Mouse (Mus musculus) granulocyte monocyte progenitor cell, adult 5-6 weeks (primary cell): ENCODE results near the gene Mcoln2. TPM values are rescaled to one million over a fixed set of nuclear protein-coding genes. Genes with fewer than 3 reads are reported as not detected.
"Not testable (repeated sequence)": the region's sequence is repeated elsewhere in the genome, so short reads cannot be mapped to it uniquely, and the experiment has no call there.

ENCODE experiments used
- ATAC-seq: replicated peaks from 2 replicates; pipeline ENCODE4 v1.8.0; 2016; ENCODE audit warnings: mild to moderate bottlenecking, moderate TSS enrichment, inconsistent platforms; ENCODE audit not compliant: poor library complexity, severe bottlenecking
- total RNA-seq, 2 experiments: library from RNA; stranded (forward) in 1 of 2; stranded (reverse) in 1 of 2; fragments of 200-712, 200-1000 nt in 1 of 2; fragments of >200 nt in 1 of 2; fragmentation: Nextera tagmentation in 1 of 2; gene quantifications; 2 replicates each; pipeline ENCODE4 v1.2.3; 2014 to 2017

Gene Mcoln2
- total RNA-seq, 2 experiments from 2014 or later: 0.52 TPM; not detected in 1

- peak; percentile 56 for ATAC-seq
Observed at GRCm38 (mm10) chr3:146180986-146181385, 31.4 kb downstream of the Mcoln2 start.

GRCm38 (mm10) chr3:146184992-146185657, 35.5 kb downstream of the Mcoln2 start:
- peak; percentile 87 for ATAC-seq

GRCm38 (mm10) chr3:146186033-146186432, 36.4 kb downstream of the Mcoln2 start:
- no peak for ATAC-seq

- ATAC-seq: peak; percentile 34; the same call in 1 of the 2 replicates
Observed at GRCm38 (mm10) chr3:146189933-146190332, 40.3 kb downstream of the Mcoln2 start.

- no peak for ATAC-seq
Observed at GRCm38 (mm10) chr3:146192507-146192906, 42.9 kb downstream of the Mcoln2 start.

GRCm38 (mm10) chr3:146195153-146195552, 45.5 kb downstream of the Mcoln2 start:
- ATAC-seq: no peak

- 0 out of 2 replicates have a peak, but pooled peaks have one; percentile 25 for ATAC-seq
Observed at GRCm38 (mm10) chr3:146196301-146196700, 46.7 kb downstream of the Mcoln2 start.

- peak; percentile 64 for ATAC-seq
Observed at GRCm38 (mm10) chr3:146196780-146197743, 47.4 kb downstream of the Mcoln2 start.

- ATAC-seq: no peak
Observed at GRCm38 (mm10) chr3:146197785-146198184, 48.2 kb downstream of the Mcoln2 start.

- no peak for ATAC-seq
Observed at GRCm38 (mm10) chr3:146198803-146199481, 49.3 kb downstream of the Mcoln2 start.

- no peak for ATAC-seq
Observed at GRCm38 (mm10) chr3:146199486-146199885, 49.9 kb downstream of the Mcoln2 start.

GRCm38 (mm10) chr3:146204375-146204774, 54.7 kb downstream of the Mcoln2 start:
- ATAC-seq: no peak

GRCm38 (mm10) chr3:146205305-146205704, 55.7 kb downstream of the Mcoln2 start:
- no peak for ATAC-seq

GRCm38 (mm10) chr3:146206635-146207034, 57.0 kb downstream of the Mcoln2 start:
- no peak for ATAC-seq

GRCm38 (mm10) chr3:146207440-146207839, 57.8 kb downstream of the Mcoln2 start:
- ATAC-seq: no peak

GRCm38 (mm10) chr3:146209759-146210158, 60.1 kb downstream of the Mcoln2 start:
- not testable (repeated sequence) for ATAC-seq

GRCm38 (mm10) chr3:146211141-146211747, 61.6 kb downstream of the Mcoln2 start:
- peak; percentile 68 for ATAC-seq

GRCm38 (mm10) chr3:146211964-146212363, 62.3 kb downstream of the Mcoln2 start:
- peak; percentile 27 for ATAC-seq

GRCm38 (mm10) chr3:146213336-146213735, 63.7 kb downstream of the Mcoln2 start:
- peak; percentile 23; the same call in 1 of the 2 replicates for ATAC-seq

- peak; percentile 57 for ATAC-seq
Observed at GRCm38 (mm10) chr3:146216561-146216960, 66.9 kb downstream of the Mcoln2 start.
